Mouse (Mus musculus) gastrocnemius, adult 8-10 months (tissue): Measurements from ENCODE around the gene Rab40c. TPM values are rescaled to one million over a fixed set of nuclear protein-coding genes. Genes with fewer than 3 reads are reported as not detected.

Experiments
- DNase-seq, 2 experiments: peaks; one replicate each; pipeline ENCODE4 v3.0.0; 2022; ENCODE audit warnings: low spot score in 2 of 2
- total RNA-seq, 4 experiments: library from RNA; stranded (reverse); gene quantifications; 2 replicates each; pipeline ENCODE4 v1.2.4; 2022

Rab40c gene
- total RNA-seq, 4 experiments from 2014 or later = 7.9 to 13.3 (median 12.7) TPM

DNA sequence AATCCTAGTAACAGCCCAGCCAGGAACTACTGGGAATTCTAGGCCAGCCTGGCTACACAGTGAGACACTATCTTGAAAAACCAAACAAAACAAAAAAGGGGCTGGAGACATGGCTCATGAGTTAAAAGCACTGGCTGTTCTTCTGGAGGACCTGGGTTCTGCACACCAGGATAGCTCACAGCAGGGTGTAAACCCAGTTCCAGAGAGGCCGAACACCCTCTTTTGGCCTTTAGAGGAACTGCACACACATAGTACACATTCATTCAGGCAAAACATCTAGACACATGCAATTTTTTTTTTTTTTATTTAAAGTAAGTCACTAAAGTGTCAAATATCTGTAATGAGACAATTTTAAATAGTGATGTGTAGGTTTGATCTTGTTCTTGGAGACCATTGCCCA lies 19.3 kb downstream of the Rab40c start:
- no peak for DNase-seq

DNA sequence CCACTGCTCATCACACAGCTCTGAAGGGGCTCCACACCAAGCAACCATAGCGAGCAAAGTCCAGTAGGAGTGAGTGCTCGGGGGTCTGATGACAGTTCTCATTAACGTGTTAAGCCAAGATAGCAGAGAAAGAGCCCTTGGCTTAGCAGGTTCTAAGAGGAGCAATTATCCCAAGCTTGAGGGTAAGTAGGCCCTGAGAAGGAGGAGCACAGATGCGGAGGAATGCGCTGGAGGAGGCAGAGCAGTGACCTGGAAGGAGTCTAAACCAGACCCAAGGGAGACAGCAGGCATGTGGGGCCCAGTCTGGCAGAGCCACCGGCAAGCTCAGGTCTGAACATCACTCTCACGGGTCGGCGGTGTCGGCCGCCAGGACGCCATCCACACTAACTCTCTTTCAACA lies 23.6 kb downstream of the Rab40c start:
- DNase-seq = no peak

DNA sequence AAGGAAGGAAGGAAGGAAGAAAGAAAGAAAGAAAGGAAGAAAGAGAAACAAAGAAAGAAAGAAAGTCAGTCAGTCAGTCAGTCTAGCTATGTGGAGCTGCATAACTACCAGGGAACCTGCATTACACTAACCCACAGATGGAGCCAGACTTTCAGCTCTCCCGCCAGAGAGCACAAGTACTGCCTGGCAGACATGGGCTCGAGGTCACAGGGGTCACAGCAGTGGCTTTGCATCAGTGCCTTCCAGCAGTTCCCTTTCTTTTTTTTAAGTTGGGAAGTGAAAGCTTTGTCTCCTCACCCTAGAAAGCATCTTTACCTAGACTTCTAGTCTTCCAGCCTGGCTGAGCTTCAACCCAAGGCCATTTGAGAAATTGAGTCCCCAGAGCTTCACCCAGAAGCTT lies 24.1 kb downstream of the Rab40c start:
- DNase-seq = no peak

DNA sequence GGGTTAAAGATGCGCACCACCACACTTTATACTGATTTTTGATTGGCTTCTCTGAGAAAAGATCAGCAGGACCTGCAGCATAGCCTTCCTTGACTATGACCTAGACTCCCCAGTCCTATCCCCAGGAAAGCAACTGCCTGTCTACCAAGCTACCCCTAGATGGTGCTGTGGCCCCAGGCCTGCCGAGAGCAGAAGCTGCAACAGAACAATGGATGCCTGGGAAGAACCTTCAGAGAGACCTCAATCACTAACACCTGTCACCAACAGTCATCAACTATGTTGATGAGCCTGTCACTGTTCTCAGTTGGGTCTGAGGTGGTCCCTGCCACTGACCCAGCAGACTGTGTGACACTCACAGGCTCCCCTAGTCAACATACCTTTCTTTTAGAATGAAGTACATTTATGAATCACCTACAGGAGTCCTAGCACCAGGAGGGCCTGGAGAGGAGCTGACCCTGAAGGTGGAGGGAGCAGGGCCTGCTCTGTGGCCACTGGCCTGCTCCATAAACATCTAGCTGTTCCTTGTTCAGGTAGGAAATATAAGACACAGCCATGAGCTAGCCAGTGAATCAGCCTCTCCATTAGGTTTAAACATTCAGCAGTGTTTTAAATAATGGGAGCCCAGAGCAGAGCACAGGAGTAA lies 25.4 kb downstream of the Rab40c start:
- no peak for DNase-seq

DNA sequence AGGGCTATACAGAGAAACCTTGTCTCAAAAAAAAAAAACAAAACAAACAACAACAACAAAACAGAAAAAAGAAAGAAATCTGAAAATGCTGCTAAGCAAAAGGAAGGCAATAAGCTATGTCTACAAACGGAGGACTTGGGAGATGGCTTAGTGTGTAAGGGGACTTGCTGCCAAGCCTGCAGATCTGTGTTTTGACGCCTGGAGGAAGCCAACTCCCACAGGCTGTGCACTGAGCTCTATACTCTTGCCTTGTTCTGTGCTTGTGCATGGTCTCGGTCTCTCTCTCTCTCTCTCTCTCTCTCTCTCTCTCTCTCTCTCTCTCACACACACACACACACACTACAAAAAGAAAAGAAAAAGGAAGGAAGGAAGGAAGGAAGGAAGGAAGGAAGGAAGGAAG lies 30.7 kb downstream of the Rab40c start:
- no peak for DNase-seq

DNA sequence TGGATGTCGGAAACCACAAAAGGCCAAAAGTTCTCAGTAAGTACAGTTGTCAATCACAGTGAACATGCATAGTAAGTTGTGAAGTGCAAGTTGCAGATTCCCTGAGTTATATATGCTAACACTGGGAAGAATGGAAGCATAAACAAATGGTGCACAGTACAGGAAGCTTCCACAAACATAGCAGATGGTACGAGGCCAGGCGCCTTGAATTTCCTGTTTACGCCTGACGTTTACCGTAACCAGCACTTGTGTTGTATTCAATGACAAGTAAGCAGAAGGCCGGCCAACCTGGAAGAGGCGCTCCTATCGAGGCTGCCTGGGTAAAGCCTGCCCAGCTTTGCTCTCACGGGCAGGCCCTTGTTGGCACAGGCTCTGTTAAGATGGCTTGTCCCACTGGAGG lies 32.1 kb downstream of the Rab40c start:
- no peak for DNase-seq

DNA sequence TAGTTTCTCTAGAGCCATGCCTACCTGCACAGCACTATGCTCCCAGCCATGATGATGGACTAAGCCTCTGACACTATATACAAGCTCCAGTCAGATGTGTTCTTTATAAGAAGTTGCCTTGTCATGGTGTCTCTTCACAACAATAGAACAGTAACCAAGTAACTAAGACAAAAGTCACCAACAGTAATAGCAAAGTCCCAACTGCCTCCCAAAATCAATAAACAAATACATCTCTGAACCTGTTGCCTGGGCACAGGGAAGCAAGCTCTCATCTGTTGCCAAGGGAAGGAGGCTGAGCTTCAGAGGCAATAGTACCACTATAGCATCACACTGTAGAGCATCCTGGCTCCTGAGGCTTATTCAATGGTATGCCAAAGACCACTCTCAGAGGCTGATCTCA lies 32.7 kb downstream of the Rab40c start:
- DNase-seq = no peak

DNA sequence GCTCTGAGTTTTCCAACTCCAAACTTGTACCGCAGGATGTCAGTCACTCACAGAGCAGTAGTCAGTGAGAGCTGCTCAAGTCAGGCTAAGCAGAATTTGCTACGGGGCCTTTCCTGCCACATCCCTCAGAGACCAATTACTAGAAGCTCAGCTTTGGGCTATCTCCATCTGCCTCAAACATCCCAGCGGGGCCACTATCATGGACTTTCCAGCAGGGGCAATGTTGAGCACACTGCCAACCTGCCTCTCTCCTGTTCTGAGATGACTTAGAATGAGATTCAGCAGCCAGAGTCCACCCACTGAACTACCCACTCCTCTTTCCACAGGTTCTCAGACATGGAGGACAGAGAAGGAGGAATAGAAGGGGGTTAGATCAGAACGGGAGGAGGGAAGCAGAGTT lies 33.9 kb downstream of the Rab40c start:
- no peak for DNase-seq

DNA sequence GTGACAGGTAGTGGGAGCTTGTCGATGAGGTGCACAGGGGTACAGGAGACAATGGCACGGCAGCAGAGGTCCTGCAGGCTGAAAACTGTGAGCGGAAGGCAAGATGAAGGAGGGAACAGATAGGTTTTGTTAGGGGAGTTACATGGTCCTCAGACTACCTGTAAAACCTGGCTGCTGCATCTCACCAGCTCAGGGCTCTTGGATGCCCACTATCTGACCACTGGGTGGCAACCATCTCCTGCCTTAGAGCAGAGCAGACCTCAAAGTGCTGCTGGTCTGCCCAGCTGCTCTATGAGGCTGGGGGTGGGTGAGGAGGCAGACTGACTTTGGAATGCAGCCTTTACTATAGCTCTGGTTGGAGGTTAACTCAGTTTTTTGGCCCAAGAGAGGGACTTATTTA lies 35.7 kb downstream of the Rab40c start:
- DNase-seq = no peak

DNA sequence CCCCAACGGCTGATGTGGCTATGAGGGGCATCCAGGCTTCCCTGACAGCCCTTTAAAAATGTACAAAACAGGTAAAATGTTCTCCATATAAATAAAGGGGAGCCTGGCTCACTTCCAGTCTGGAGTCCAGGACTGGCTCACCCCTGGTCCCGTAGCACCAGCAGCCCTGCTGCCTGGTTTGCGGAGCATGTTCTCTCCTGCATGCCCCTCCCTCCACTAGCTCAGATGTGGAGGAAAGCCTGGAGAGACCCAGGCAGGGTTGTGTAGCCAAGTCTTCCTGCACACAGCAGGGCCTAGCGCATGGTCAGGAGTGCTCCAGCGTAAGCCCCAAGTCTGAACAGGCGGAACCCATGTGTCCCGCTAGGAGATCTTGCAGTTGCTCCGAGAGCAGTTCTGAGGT lies 36.3 kb downstream of the Rab40c start:
- DNase-seq = no peak

DNA sequence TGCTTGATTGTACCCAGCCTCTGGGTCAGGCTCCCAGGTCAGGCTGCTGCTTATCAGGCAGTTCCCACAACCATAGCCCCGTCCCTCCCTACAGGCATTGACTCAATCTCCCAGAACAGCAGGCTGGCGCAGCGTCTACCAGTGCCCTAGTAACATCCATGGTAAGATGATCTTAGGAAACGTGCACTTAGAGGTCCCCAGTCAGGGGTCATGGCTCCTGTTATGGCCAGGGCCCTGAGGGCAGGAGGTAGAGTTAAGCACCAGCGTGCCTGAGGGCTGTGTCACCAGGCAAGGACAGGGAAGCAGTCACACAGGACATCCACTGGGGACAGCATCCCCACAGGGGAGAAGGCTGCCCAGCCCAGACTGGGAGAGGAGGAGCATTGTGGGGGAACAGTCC lies 37.2 kb downstream of the Rab40c start:
- DNase-seq = no peak

DNA sequence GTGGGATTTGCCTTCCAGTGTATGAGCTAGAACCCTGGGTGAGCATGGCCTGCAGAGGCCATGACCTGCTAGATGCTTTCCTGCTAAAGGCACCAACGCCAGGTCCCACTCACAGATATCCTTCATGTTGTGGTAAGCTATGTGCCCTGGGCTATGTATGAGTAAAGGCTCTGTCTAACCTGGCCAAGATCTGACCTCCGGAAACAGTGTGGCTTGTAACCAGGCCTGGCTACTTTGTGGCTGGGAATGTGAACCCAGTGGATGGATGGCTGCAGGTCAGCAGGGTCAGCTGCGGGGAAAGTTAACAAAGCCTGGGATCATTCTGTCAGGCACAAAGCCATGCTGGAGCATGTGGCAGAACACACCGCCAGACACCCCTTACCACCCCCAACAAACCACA lies 37.8 kb downstream of the Rab40c start:
- no peak for DNase-seq

DNA sequence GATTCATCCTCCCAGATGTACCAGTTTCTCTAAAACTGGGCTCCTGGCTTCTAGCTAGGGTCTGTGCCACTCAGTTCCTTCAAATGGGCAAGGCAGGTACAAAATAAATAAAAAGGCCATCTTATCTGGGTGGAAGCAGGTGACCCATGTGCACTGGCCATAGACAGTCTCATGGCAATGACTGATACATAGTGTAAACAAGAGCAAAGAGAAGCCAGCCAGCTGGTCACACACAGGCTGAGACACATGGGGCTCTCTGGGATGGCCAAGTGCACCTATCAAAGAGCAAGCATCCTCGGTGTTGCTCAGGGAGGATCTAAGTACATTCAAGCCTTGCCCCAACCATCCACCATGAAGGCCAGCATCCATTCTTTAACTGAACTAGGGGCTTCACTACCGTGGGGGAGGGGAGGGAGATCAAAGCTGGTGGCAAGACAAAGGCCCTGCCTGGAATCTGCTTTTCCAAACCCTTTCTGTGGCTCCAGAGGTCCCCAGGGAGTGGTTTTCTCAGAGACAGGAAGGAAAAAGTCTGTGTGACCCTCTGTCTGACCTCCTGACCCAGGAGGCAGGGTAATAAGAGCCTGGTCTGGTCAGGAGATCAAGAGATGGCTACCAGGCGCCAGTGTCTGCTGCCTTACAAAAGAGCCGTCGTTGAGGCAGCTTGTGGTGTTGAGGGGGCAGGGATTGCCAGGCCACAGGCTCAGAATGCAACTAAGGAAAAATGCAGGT lies 38.5 kb downstream of the Rab40c start:
- DNase-seq = no peak

DNA sequence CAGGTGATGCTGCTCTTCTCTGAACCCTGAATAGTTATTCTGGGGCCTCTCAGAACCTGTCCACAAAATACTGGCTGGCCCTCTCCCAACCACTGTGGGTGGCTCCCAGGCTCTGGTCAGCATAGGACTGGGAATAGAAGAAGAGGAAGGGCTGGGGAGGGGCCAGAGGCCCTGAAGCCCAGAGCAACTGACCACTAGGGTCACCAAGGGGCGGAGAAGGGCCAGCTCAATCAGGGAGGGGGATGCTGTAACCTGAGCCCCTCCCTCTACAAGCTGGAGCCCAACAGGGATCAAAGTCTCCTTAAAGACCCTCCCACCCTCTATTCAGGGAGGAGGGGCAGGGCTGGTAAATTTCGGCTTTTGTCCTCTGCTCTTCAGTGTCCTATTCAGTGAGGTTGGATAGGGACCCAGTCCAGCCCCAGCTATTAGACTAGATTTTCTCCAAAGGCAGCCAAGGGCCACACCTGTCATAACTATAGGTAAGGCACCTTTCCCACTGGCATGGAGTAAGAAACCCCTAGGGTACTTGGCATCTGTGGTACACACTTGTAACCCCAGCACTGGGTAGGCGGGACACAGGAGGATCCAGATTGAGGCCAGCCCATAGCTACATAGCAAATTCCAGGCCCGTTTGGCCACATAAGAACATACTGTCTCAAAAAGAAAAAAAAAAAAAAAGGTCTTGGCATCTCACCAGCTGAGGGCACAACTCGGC lies 39.2 kb downstream of the Rab40c start, which contains the start of gene Wfikkn1:
Wfikkn1 (minus strand) TSS at position 663 of the 715 bp plus-strand sequence.
- DNase-seq = no peak

DNA sequence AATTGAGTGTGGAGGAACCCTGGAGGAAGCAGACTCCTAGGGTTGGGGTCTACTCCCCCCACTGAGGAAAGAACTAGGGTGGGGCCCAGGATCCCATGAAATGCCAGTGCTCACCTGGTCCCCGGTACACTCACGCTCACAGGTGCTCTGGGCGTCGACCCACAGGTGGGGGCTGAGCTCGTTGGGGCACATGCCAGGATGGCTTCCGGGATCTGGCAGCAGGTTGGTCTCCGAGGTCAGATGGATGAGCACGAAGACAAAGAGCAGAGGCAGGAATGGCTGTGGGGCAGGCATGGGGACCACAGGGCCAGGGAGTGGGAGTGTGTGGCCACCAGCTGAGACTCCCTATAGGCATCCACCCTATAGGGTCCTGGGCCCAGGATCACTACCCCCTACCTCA lies 39.8 kb downstream of the Rab40c start:
- no peak for DNase-seq

DNA sequence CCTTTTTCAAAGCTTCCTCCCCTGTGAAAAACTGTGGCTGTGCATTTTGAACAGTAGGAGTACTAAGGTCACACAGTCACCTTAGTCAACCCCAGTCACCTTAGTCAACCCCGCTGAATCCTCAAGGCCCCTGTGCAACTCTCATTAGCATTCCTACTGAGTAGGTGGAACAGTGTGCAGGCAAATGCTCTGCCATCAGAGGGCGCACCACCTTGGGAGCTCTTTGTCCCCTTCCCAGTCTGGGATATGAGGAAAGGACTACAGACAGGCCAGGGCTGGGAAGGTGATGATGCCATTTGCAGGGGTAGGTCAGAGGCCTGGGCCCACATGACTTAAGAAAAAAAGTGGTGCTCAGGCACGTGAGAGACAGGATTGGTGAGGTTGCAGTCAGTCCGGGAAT lies 40.3 kb downstream of the Rab40c start:
- no peak for DNase-seq

DNA sequence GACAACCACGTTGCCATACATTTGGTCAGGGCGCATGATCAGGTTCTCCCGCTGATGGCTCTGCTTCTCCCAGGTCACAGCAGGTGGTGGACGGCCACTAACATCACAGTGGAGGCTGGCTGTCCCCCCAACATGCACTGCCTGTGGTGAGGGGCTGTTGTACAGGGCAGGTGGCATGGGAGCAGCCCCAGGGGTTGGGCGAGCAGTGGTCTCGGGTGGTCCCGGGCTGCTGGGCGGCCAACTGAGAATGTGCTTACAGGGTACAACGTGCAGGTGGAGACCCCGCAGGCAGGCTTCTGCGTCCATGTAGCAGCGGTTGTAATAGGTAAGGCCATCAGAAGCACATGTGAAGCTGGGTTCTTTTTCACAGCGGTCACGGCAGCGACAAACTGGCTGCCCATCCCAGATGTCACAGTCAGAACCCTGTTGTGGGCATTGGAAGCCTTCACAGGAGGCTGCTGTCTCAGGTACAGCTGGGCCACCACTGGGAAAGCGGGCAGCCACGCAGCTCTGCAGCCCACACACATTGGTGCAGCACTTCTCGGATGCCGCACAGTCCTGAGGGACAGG lies 40.8 kb downstream of the Rab40c start:
- no peak for DNase-seq

DNA sequence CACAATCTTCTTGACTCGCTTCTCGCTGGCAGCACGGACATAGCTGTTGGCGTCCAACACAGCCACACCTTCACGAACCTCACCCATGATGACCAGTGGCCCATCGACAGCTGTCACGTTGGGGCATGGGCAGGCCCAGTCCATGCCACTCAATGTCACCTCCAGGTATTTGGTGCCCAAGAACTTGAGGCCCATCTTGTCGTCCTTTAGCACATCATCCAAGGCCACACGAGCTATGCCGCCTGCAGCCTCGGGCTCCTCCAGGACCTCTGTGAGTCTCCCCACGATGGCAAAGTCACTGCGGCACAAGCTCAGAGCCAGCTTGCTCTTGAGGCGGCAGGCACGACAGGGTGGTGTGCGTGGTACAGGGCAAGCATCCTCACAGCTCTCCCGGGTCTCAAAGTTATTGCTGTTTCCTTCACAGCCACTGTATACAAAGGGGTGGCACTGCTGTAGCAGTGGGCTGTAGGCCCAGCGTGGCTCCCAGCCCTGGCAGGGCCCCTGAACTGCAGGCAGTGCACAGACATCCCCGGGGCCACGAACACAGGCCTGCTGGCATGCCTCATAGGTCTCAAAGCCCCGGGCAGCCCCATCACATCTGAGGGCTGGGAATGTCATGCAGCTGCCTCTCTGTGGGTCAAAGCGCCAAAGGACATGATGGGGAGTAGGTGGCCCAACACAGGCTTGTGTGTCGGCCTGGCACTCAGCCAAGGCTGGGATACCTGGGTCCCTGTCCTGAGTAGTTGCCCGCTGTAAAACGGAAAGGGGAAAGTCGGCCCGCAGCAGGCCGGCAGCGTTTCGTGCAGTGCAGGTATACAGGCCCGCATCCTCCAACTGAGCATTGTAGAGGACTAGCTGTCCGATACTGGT lies 41.6 kb downstream of the Rab40c start:
- no peak for DNase-seq

DNA sequence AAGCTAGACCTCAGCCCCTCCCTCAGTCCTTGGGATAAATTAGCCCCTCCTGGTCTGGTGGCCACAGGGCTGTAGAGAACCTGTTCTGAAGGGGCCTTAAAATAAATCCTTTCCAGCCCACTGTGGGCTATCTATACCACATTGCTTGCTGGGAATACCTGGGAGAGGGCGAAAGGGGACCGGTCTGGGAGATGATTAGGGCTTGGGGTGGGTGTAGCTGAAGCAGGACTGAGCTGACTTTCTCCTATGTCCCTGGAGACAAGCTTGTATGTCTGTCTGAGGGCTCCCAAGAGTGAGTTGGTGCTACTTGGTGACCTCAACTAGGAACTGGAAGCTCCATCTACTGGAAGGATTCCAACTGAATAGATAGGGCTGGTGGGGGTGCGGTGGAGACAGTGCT lies 42.5 kb downstream of the Rab40c start:
- no peak for DNase-seq

DNA sequence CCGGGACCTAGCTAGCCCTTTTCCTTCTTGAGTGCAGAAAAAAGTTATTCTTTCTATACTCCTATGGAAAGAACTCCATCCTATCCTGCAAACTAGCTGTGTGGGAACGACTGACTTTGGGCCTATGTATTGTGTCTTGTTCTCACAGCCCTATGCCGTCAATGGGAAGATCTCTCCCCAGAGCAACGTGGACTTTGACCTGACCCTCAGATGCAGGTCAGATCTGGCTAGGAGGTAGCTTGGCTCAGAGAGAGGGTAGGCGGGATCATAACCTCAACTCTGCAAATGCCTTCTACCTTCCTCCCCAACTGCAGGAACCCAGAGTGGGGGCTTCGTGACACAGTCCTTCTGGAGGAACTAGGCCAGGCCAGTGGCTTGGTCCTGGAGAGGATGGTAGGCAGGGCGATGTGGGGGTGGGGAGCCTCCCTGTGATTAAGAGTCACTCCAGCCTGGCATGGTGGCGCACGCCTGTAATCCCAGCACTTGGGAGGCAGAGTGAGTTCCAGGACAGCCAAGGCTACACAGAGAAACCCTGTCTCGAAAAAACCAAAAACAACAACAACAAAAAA lies 43.1 kb downstream of the Rab40c start:
- no peak for DNase-seq
